Mouse (Mus musculus) frontal cortex, postnatal 10 days (tissue): ENCODE measurements at regions not wholly inside any gene's neighbourhood (a gene's known extent, or its start where the extent isn't known, plus 50 kb on each side); places are given as distances from the start of the nearest gene placed in this dataset.
A peak's percentile ranks its signal among the peaks of the same experiment; 100 is the strongest.

Experiments
- DNase-seq, 2 experiments: peaks; one replicate each; pipeline ENCODE4 v3.0.0; 2022; ENCODE audit warnings: low spot score in 2 of 2, mixed read lengths in 1 of 2

GRCm38 (mm10) chr6:19214700-19215099 lies 348.6 kb downstream of the Ankrd7 start:
- no peak for DNase-seq

GRCm38 (mm10) chr6:19215124-19215523 lies 349.0 kb downstream of the Ankrd7 start:
- DNase-seq, result no peak

- no peak for DNase-seq
These were observed 398.1 kb downstream of the Ankrd7 start for GRCm38 (mm10) chr6:19264075-19264819.

GRCm38 (mm10) chr6:19273207-19273606 lies 407.1 kb downstream of the Ankrd7 start:
- no peak for DNase-seq

GRCm38 (mm10) chr6:19282682-19283333 lies 416.7 kb downstream of the Ankrd7 start:
- peak; percentile 7 to 8 for DNase-seq

- no peak for DNase-seq
These were observed 466.5 kb downstream of the Ankrd7 start for GRCm38 (mm10) chr6:19332659-19333058.

- no peak for DNase-seq
These were observed 469.5 kb downstream of the Ankrd7 start for GRCm38 (mm10) chr6:19335653-19336052.

- DNase-seq, result no peak
These were observed 472.4 kb downstream of the Ankrd7 start for GRCm38 (mm10) chr6:19338470-19338869.
